Mouse (Mus musculus): ENCODE measurements around the gene Sorcs3.

The Sorcs3 gene

DNA sequence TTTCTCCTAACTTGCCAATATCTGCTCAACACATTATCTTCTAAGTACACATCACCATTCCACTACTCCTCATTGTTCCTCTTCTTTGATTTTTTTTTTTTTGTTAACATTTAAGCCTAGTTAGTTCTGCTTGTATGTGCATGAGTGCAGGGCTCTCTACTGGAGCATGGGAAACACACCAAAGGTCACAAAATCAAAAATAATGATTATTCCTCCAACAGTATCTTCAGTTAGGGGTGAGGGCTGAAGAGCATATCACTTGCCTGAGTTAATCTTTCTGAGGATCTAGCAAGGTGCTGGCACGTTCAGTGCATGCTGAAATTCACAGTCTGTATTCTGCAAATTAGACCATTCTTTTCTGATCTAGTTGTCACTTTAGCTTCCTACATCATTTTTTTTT, 644.6 kb downstream of the Sorcs3 start:
- no peak for DNase-seq

Data from cerebellum, postnatal 10 days (tissue).